Mouse (Mus musculus) ES-CJ7 (cell line): ENCODE measurements at regions not wholly inside any gene's neighbourhood (a gene's known extent, or its start where the extent isn't known, plus 50 kb on each side); places are given as distances from the start of the nearest gene placed in this dataset.
A peak's percentile ranks its signal among the peaks of the same experiment; 100 is the strongest.

Source experiments
- DNase-seq: peaks from one replicate; pipeline ENCODE4 v3.0.0; 2011; ENCODE audit warnings: low read depth, low spot score

GRCm38 (mm10) chr13:100893096-100893495 lies 59.9 kb upstream of the Slc30a5 start:
- no peak for DNase-seq

- DNase-seq = no peak
Observed at GRCm38 (mm10) chr13:100892647-100893071, 59.4 kb upstream of the Slc30a5 start.

GRCm38 (mm10) chr13:100892204-100892603 lies 59.0 kb upstream of the Slc30a5 start:
- DNase-seq = peak; percentile 72

- DNase-seq = no peak
Observed at GRCm38 (mm10) chr13:100890457-100890856, 57.2 kb upstream of the Slc30a5 start.

GRCm38 (mm10) chr13:100888481-100888880 lies 55.3 kb upstream of the Slc30a5 start:
- DNase-seq = peak; percentile 82

- no peak for DNase-seq
Observed at GRCm38 (mm10) chr13:100883711-100884110, 50.5 kb upstream of the Slc30a5 start.
